32 mouse cellular contexts compared by ENCODE assay signal in the genomic region with DNA sequence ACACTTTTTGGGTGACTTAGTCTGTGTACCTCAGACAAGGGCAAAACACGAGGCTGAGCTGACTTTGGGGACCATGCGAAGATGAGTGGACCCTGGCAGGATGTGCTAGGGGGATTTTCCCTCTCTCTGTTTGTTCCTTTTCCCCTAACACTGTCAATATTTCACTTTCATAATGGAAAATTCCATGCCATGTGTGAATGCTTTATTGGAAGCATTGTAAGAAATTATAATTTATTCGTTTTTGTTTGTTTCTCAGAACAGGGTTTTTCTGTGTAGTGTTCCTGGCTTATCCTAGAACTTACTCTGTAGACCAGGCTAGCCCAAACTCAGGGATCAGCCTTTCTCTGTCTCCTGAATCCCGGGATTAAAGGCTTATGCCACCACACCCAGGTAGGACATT. TPM values are rescaled to one million over a fixed set of nuclear protein-coding genes. Genes with fewer than 3 reads are reported as not detected.
"Had no signal": no experiment of that assay in that cellular context is flagged by ENCODE, and none has a peak within 500 bp of the region (broad histone marks: within the 10 kb centered on the region; RNA-seq: fewer than 3 reads in every experiment).

No protein-coding gene starts in this region.

- H3K36me3 ChIP-seq: heart, embryonic 10.5 days; heart, embryonic 12.5 days; heart, embryonic 13.5 days; heart, embryonic 15.5 days; hindbrain, embryonic 10.5 days; hindbrain, embryonic 12.5 days; hindbrain, embryonic 13.5 days; hindbrain, embryonic 15.5 days; intestine, embryonic 15.5 days; kidney, embryonic 15.5 days had no signal

- H3K4me2 ChIP-seq: heart, embryonic 11.5 days; heart, embryonic 12.5 days; heart, embryonic 13.5 days; heart, embryonic 15.5 days; hindbrain, embryonic 12.5 days; hindbrain, embryonic 13.5 days; hindbrain, embryonic 14.5 days; hindbrain, embryonic 15.5 days; intestine, embryonic 15.5 days; kidney, embryonic 15.5 days had no signal

- H3K9me3 ChIP-seq: heart, embryonic 10.5 days; heart, embryonic 12.5 days; heart, embryonic 13.5 days; heart, embryonic 15.5 days; hindbrain, embryonic 10.5 days; hindbrain, embryonic 12.5 days; hindbrain, embryonic 13.5 days; hindbrain, embryonic 15.5 days; intestine, embryonic 15.5 days; kidney, embryonic 15.5 days had no signal

- H3K4me3 ChIP-seq: heart, embryonic 10.5 days; heart, embryonic 12.5 days; heart, embryonic 13.5 days; heart, embryonic 15.5 days; hindbrain, embryonic 10.5 days; hindbrain, embryonic 12.5 days; hindbrain, embryonic 13.5 days; hindbrain, embryonic 15.5 days; intestine, embryonic 15.5 days; kidney, embryonic 15.5 days; layer of hippocampus, adult 2 months had no signal

- H3K27ac ChIP-seq: heart, embryonic 10.5 days; heart, embryonic 13.5 days; heart, embryonic 15.5 days; hindbrain, embryonic 10.5 days; hindbrain, embryonic 12.5 days; hindbrain, embryonic 13.5 days; hindbrain, embryonic 14.5 days; hindbrain, embryonic 15.5 days; hindbrain, postnatal 0 days; intestine, embryonic 15.5 days; kidney, embryonic 15.5 days; kidney, postnatal 0 days; layer of hippocampus, adult 2 months had no signal

- DNase-seq: heart, postnatal 10 days; heart, postnatal 14 days; heart, postnatal 36 days; heart, postnatal 4 days; kidney, adult 11 months; kidney, adult 18-20 months; kidney, adult 2 months; kidney, adult 8-10 months; kidney, adult 9 months; kidney, postnatal 10 days; kidney, postnatal 14 days; kidney, postnatal 25 days; kidney, postnatal 36 days; kidney, postnatal 4 days; layer of hippocampus, adult 9-11 months had no signal

- H3K9ac ChIP-seq: heart, embryonic 12.5 days; heart, embryonic 13.5 days; heart, embryonic 15.5 days; hindbrain, embryonic 12.5 days; hindbrain, embryonic 13.5 days; hindbrain, embryonic 14.5 days; hindbrain, embryonic 15.5 days; intestine, embryonic 15.5 days; kidney, embryonic 15.5 days had no signal

RNA-seq across cellular contexts. Expression of a gene that starts 0.8 kb away (rescaled TPM):
- total RNA-seq: hematopoietic stem cell, adult 5-6 weeks had no signal
- polyA plus RNA-seq: inflammation-experienced regulatory T-cells, adult 6 months had no signal
